13 mouse cellular contexts compared by ENCODE assay signal in genomic region chr4:80874121-80874859, GRCm38 (mm10). TPM values are rescaled to one million over a fixed set of nuclear protein-coding genes. Genes with fewer than 3 reads are reported as not detected.
DNase-seq lines count a peak whose midpoint lies in the region; ATAC-seq and TF ChIP-seq lines count a peak whose summit lies in the region.
"Had no signal": no experiment of that assay in that cellular context is flagged by ENCODE, and none has a peak within 500 bp of the region (broad histone marks: within the 10 kb centered on the region; RNA-seq: fewer than 3 reads in every experiment).

No protein-coding gene starts in this region.

- DNase-seq in R1 (ENCODE audit: low read depth, low spot score) = peak; percentile 95
- no peak for DNase-seq in heart, adult 8-10 months (ENCODE audit: low spot score)
- DNase-seq in cerebellum, adult 11-12 months = no peak
- no peak for DNase-seq in forebrain, embryonic 14.5 days (ENCODE audit: low spot score)
- DNase-seq: cerebellum, postnatal 25 days; right cerebral cortex, adult 18-20 months had no signal

- no peak overlapping the region for H3K9ac ChIP-seq in ES-Bruce4 (ENCODE audit: low read depth, poor library complexity, severe bottlenecking)
- no peak overlapping the region for H3K9ac ChIP-seq in kidney, embryonic 16.5 days (replicated peaks; ENCODE audit: low read length)
- H3K9ac ChIP-seq in liver, embryonic 16.5 days (ENCODE audit: low read depth, low read length) = no peak overlapping the region
- H3K9ac ChIP-seq in midbrain, embryonic 15.5 days = no peak overlapping the region
- H3K9ac ChIP-seq in forebrain, embryonic 14.5 days (ENCODE audit: low read length) = no peak overlapping the region
- H3K9ac ChIP-seq: neural tube, embryonic 15.5 days had no signal

- H3K4me1 ChIP-seq in ES-Bruce4 (ENCODE audit: control insufficient read depth, insufficient read depth, low read length) = peaks cover 6% of the 10 kb centered on the region
- peaks cover 16% of the 10 kb centered on the region; the same call in 1 of the 2 replicates for H3K4me1 ChIP-seq in kidney, embryonic 16.5 days (ENCODE audit: insufficient read depth, low read length)
- no peaks in the 10 kb centered on the region; the same call in 1 of the 2 replicates for H3K4me1 ChIP-seq in liver, embryonic 16.5 days (ENCODE audit: control insufficient read depth, low read depth, low read length)
- H3K4me1 ChIP-seq in midbrain, embryonic 15.5 days = no peaks in the 10 kb centered on the region
- no peaks in the 10 kb centered on the region for H3K4me1 ChIP-seq in forebrain, embryonic 14.5 days (ENCODE audit: control insufficient read depth, insufficient read depth, low read length)
- H3K4me1 ChIP-seq: neural tube, embryonic 15.5 days had no signal

- TF ChIP-seq POLR2A in ES-Bruce4 (IDR thresholded peaks at IDR 0.05; ENCODE audit: insufficient read depth, low read length) = no peak

- H3K36me3 ChIP-seq in ES-Bruce4 (ENCODE audit: control insufficient read depth, insufficient read depth, low read length, poor library complexity, severe bottlenecking) = no peaks in the 10 kb centered on the region
- H3K36me3 ChIP-seq in kidney, embryonic 16.5 days (ENCODE audit: insufficient read depth, low read length) = no peaks in the 10 kb centered on the region
- no peaks in the 10 kb centered on the region for H3K36me3 ChIP-seq in liver, embryonic 16.5 days (ENCODE audit: control insufficient read depth, insufficient read depth)
- H3K36me3 ChIP-seq in midbrain, embryonic 15.5 days (replicated peaks) = no peaks in the 10 kb centered on the region
- no peaks in the 10 kb centered on the region for H3K36me3 ChIP-seq in forebrain, embryonic 14.5 days (ENCODE audit: control insufficient read depth, insufficient read depth, low read length)
- H3K36me3 ChIP-seq: neural tube, embryonic 15.5 days had no signal

- no peaks in the 10 kb centered on the region for H3K9me3 ChIP-seq in ES-Bruce4 (replicated peaks; ENCODE audit: control insufficient read depth, insufficient read depth, low read length, poor library complexity, severe bottlenecking)
- no peaks in the 10 kb centered on the region for H3K9me3 ChIP-seq in kidney, embryonic 16.5 days (ENCODE audit: low read length)
- H3K9me3 ChIP-seq in liver, embryonic 16.5 days (replicated peaks; ENCODE audit: control insufficient read depth, low read length) = no peaks in the 10 kb centered on the region
- no peaks in the 10 kb centered on the region for H3K9me3 ChIP-seq in midbrain, embryonic 15.5 days
- H3K9me3 ChIP-seq in forebrain, embryonic 14.5 days (replicated peaks; ENCODE audit: control insufficient read depth, low read length) = no peaks in the 10 kb centered on the region
- H3K9me3 ChIP-seq: neural tube, embryonic 15.5 days had no signal

- H3K4me2 ChIP-seq in kidney, embryonic 16.5 days (replicated peaks; ENCODE audit: low read depth, low read length) = no peak overlapping the region
- H3K4me2 ChIP-seq in liver, embryonic 16.5 days (ENCODE audit: low read depth, low read length) = no peak overlapping the region
- no peak overlapping the region for H3K4me2 ChIP-seq in midbrain, embryonic 15.5 days
- no peak overlapping the region for H3K4me2 ChIP-seq in forebrain, embryonic 14.5 days (ENCODE audit: low read length)
- H3K4me2 ChIP-seq: neural tube, embryonic 15.5 days had no signal

- H3K4me3 ChIP-seq in ES-Bruce4 (ENCODE audit: low read depth, low read length) = no peak overlapping the region
- H3K4me3 ChIP-seq in kidney, embryonic 16.5 days (ENCODE audit: low read length) = no peak overlapping the region
- H3K4me3 ChIP-seq in liver, embryonic 16.5 days (ENCODE audit: low read depth, low read length) = no peak overlapping the region
- no peak overlapping the region for H3K4me3 ChIP-seq in midbrain, embryonic 15.5 days
- no peak overlapping the region for H3K4me3 ChIP-seq in forebrain, embryonic 14.5 days (ENCODE audit: low read depth, low read length)
- H3K4me3 ChIP-seq: neural tube, embryonic 15.5 days had no signal

- ATAC-seq in kidney, embryonic 16.5 days (ENCODE audit: low FRiP score, low TSS enrichment) = peak; percentile 88
- ATAC-seq in liver, embryonic 16.5 days (ENCODE audit: low read depth) = peak; percentile 78
- ATAC-seq in midbrain, embryonic 15.5 days (replicated peaks) = no peak
- ATAC-seq in forebrain, embryonic 14.5 days = no peak

- no peak for TF ChIP-seq CTCF in ES-Bruce4 (IDR thresholded peaks at IDR 0.05; ENCODE audit: low read depth, low read length)

- no peaks in the 10 kb centered on the region for H3K27me3 ChIP-seq in ES-Bruce4 (ENCODE audit: control insufficient read depth, insufficient read depth, low read length, poor library complexity, severe bottlenecking)
- no peaks in the 10 kb centered on the region for H3K27me3 ChIP-seq in kidney, embryonic 16.5 days (ENCODE audit: insufficient read depth, low read length)
- no peaks in the 10 kb centered on the region for H3K27me3 ChIP-seq in liver, embryonic 16.5 days (ENCODE audit: control insufficient read depth, insufficient read depth, low read depth, low read length)
- H3K27me3 ChIP-seq in midbrain, embryonic 15.5 days (replicated peaks) = no peaks in the 10 kb centered on the region
- H3K27me3 ChIP-seq in forebrain, embryonic 14.5 days (replicated peaks; ENCODE audit: control insufficient read depth, insufficient read depth, low read length) = no peaks in the 10 kb centered on the region
- H3K27me3 ChIP-seq: CH12.LX; neural tube, embryonic 15.5 days had no signal

- peak; percentile 77 for TF ChIP-seq EP300 in ES-Bruce4 (IDR thresholded peaks at IDR 0.05; ENCODE audit: insufficient read depth, low read depth, low read length)

- 25% methylated on average over 5 of the region's 5 CpGs for WGBS in kidney, embryonic 16.5 days
- WGBS in liver, embryonic 16.5 days (ENCODE audit: insufficient replicate concordance) = 36% methylated on average over 5 of the region's 5 CpGs
- 65% methylated on average over 5 of the region's 5 CpGs for WGBS in midbrain, embryonic 15.5 days
- WGBS in forebrain, embryonic 14.5 days = 74% methylated on average over 5 of the region's 5 CpGs

- peak overlapping the region; percentile 97 for H3K27ac ChIP-seq in ES-Bruce4 (ENCODE audit: insufficient read depth, low read length)
- peak overlapping the region; percentile 17; the same call in 1 of the 2 replicates for H3K27ac ChIP-seq in kidney, embryonic 16.5 days (ENCODE audit: low read length)
- H3K27ac ChIP-seq in liver, embryonic 16.5 days (ENCODE audit: low read length) = no peak overlapping the region
- H3K27ac ChIP-seq in midbrain, embryonic 15.5 days = no peak overlapping the region
- no peak overlapping the region for H3K27ac ChIP-seq in forebrain, embryonic 14.5 days (ENCODE audit: low read depth, low read length)
- H3K27ac ChIP-seq: neural tube, embryonic 15.5 days had no signal

RNA-seq across cellular contexts. Expression of gene Lurap1l, which starts 36.2 kb away (rescaled TPM):
- 3.1 and 3.6 TPM in 2 replicates for polyA plus RNA-seq in ES-Bruce4 (2011; ENCODE audit: insufficient read depth, insufficient read length, low read depth, missing spikeins)
- 13.1 and 15.5 TPM in 2 replicates for polyA plus RNA-seq in kidney, embryonic 16.5 days (2015; fragmentation: Nextera tagmentation; extraction: Ambion mirVana)
- 4.7 and 5.7 TPM in 2 replicates for polyA plus RNA-seq in liver, embryonic 16.5 days (2015; fragmentation: Nextera tagmentation; extraction: Ambion mirVana)
- 9.0 and 9.2 TPM in 2 replicates for polyA plus RNA-seq in midbrain, embryonic 15.5 days (2015; fragmentation: Nextera tagmentation; extraction: Ambion mirVana)
- 1 to 10 TPM; 1.0 to 1.9 (median 1.2) TPM for total RNA-seq in heart, adult 8-10 months (2022)
- polyA plus RNA-seq in forebrain, embryonic 14.5 days (2014; fragmentation: Nextera tagmentation; extraction: Ambion mirVana) = 5.0 and 5.7 TPM in 2 replicates
- total RNA-seq: CH12.LX; granulocyte monocyte progenitor cell, adult 5-6 weeks had no signal

RNA-seq across cellular contexts. Expression of gene Tyrp1, which starts 40.4 kb away (rescaled TPM):
- not detected in 2 replicates for polyA plus RNA-seq in ES-Bruce4 (2011; ENCODE audit: insufficient read depth, insufficient read length, low read depth, missing spikeins)
- not detected in 2 replicates for polyA plus RNA-seq in kidney, embryonic 16.5 days (2015; fragmentation: Nextera tagmentation; extraction: Ambion mirVana)
- not detected in 2 replicates for polyA plus RNA-seq in liver, embryonic 16.5 days (2015; fragmentation: Nextera tagmentation; extraction: Ambion mirVana)
- 0.14 and 0.21 TPM in 2 replicates for polyA plus RNA-seq in midbrain, embryonic 15.5 days (2015; fragmentation: Nextera tagmentation; extraction: Ambion mirVana)
- total RNA-seq in heart, adult 8-10 months (2022) = under 1 TPM in 2 of 4 experiments, not detected in 2; 0.35 to 0.50 TPM
- polyA plus RNA-seq in forebrain, embryonic 14.5 days (2014; fragmentation: Nextera tagmentation; extraction: Ambion mirVana) = 0.11 and 0.22 TPM in 2 replicates
- total RNA-seq: CH12.LX; granulocyte monocyte progenitor cell, adult 5-6 weeks had no signal

Comparison
In these comparisons a context has a peak if more than half of its experiments do, and no peak if none do; other contexts are left out.
1. H3K27ac ChIP-seq: peak in ES-Bruce4 (single experiment) and kidney, embryonic 16.5 days (single experiment); none in liver, embryonic 16.5 days (single experiment), midbrain, embryonic 15.5 days (single experiment) and forebrain, embryonic 14.5 days (single experiment).
2. ATAC-seq: peak in kidney, embryonic 16.5 days (single experiment) and liver, embryonic 16.5 days (single experiment); none in midbrain, embryonic 15.5 days (single experiment) and forebrain, embryonic 14.5 days (single experiment).